8 mouse cellular contexts compared by ENCODE assay signal in genomic region chr15:6873154-6873806, GRCm38 (mm10). TPM values are rescaled to one million over a fixed set of nuclear protein-coding genes. Genes with fewer than 3 reads are reported as not detected.
DNase-seq lines count a peak whose midpoint lies in the region; ATAC-seq and TF ChIP-seq lines count a peak whose summit lies in the region.

No protein-coding gene starts in this region.

- H3K4me1 ChIP-seq in CH12.LX (ENCODE audit: control insufficient read depth in 1 of 2, insufficient read depth in 2 of 2), result peaks cover 9 to 14% of the 10 kb centered on the region in 2 experiments
- H3K4me1 ChIP-seq in heart, postnatal 0 days (ENCODE audit: control insufficient read depth, insufficient read depth), result peaks cover 12% of the 10 kb centered on the region; the same call in 1 of the 2 replicates
- H3K4me1 ChIP-seq in liver, embryonic 14.5 days (replicated peaks; ENCODE audit: control insufficient read depth in 2 of 2, insufficient read depth in 2 of 2, low read length in 1 of 2), result 0 out of 4 replicates have a peak, but pooled peaks cover 0 to 3% of the 10 kb centered on the region in 2 experiments
- peaks cover 12% of the 10 kb centered on the region for H3K4me1 ChIP-seq in olfactory bulb, adult 2 months (ENCODE audit: control insufficient read depth, insufficient read depth, low read length)

- peak overlapping the region in 1 of 3 experiments; percentile 11 for H3K4me3 ChIP-seq in CH12.LX (replicated peaks in 1 of 3; ENCODE audit: low read depth in 2 of 3, low read length in 2 of 3, poor library complexity in 1 of 3)
- H3K4me3 ChIP-seq in heart, postnatal 0 days (ENCODE audit: low read depth, low read length), result peak overlapping the region; percentile 76
- no peak overlapping the region for H3K4me3 ChIP-seq in liver, embryonic 14.5 days (ENCODE audit: insufficient read depth in 1 of 2, low read depth in 2 of 2, low read length in 2 of 2)
- peak overlapping the region; percentile 36 for H3K4me3 ChIP-seq in olfactory bulb, adult 2 months (ENCODE audit: insufficient read depth, low read depth, low read length)

- TF ChIP-seq CTCF in CH12.LX (conservative IDR thresholded peaks at IDR 0.05 in 1 of 2, IDR thresholded peaks at IDR 0.05 in 1 of 2; ENCODE audit: low read depth in 2 of 2, low read length in 2 of 2), result no peak
- TF ChIP-seq CTCF in heart, postnatal 0 days (IDR thresholded peaks at IDR 0.05; ENCODE audit: low read depth), result no peak
- TF ChIP-seq CTCF in liver, embryonic 14.5 days (IDR thresholded peaks at IDR 0.05; ENCODE audit: low read depth), result no peak
- TF ChIP-seq CTCF in olfactory bulb, adult 2 months (IDR thresholded peaks at IDR 0.05; ENCODE audit: insufficient read depth, low read depth, low read length), result no peak

- 17% methylated on average over 17 of the region's 17 CpGs for WGBS in heart, postnatal 0 days
- WGBS in liver, embryonic 14.5 days (ENCODE audit: insufficient replicate concordance), result 34% methylated on average over 17 of the region's 17 CpGs
- WGBS in olfactory bulb, adult 2 months, result 46% methylated on average over 17 of the region's 17 CpGs

- TF ChIP-seq RAD21 in CH12.LX (IDR thresholded peaks at IDR 0.05; ENCODE audit: low read depth, low read length), result no peak

- no peak overlapping the region for H3K27ac ChIP-seq in CH12.LX (ENCODE audit: insufficient read depth, low read depth)
- peak overlapping the region; percentile 73 for H3K27ac ChIP-seq in heart, postnatal 0 days (ENCODE audit: low read depth)
- H3K27ac ChIP-seq in liver, embryonic 14.5 days, result no peak overlapping the region
- H3K27ac ChIP-seq in olfactory bulb, adult 2 months (ENCODE audit: insufficient read depth, low read depth, low read length), result no peak overlapping the region

- dilution Hi-C loops in CH12.LX (cut with MboI; ENCODE audit: extremely low pct_ligation_motif_present, extremely low pct_unique_long_range_greater_than_20kb, low sequenced_read_pairs), result no loop called here

- ATAC-seq in common myeloid progenitor, adult 5-6 weeks (replicated peaks; ENCODE audit: low read depth, poor library complexity, severe bottlenecking), result peak; percentile 43
- peak; percentile 17; the same call in 1 of the 2 replicates for ATAC-seq in heart, postnatal 0 days (ENCODE audit: insufficient read depth, low read depth)
- no peak for ATAC-seq in liver, embryonic 14.5 days (ENCODE audit: insufficient read depth)

- H3K79me2 ChIP-seq in CH12.LX (replicated peaks; ENCODE audit: control insufficient read depth, extremely low read depth, insufficient read depth, poor library complexity, severe bottlenecking), result no peaks in the 10 kb centered on the region

- DNase-seq in CH12.LX (ENCODE audit: extremely low read depth), result no peak
- DNase-seq in heart, postnatal 0 days (ENCODE audit: low spot score), result no peak
- DNase-seq in liver, embryonic 14.5 days (ENCODE audit: low read depth in 3 of 3, low spot score in 3 of 3), result no peak
- DNase-seq in layer of hippocampus, postnatal 14 days (ENCODE audit: low spot score in 2 of 2), result no peak
- DNase-seq in natural killer cell, adult 2 months (ENCODE audit: low spot score in 2 of 2), result no peak
- no peak for DNase-seq in cerebellum, adult 11-12 months

- in situ Hi-C loops in CH12.LX (cut with MboI; ENCODE audit: low pct_ligation_motif_present, low pct_unique_long_range_greater_than_20kb, low sequenced_read_pairs), result no loop called here

- H3K9ac ChIP-seq in CH12.LX (ENCODE audit: insufficient read depth, low read depth), result no peak overlapping the region
- peak overlapping the region; percentile 77 for H3K9ac ChIP-seq in heart, postnatal 0 days (replicated peaks; ENCODE audit: low read depth, low read length)
- H3K9ac ChIP-seq in liver, embryonic 14.5 days (replicated peaks), result no peak overlapping the region

- no peak for TF ChIP-seq EP300 in CH12.LX (IDR thresholded peaks at IDR 0.05; ENCODE audit: low read length)
- TF ChIP-seq EP300 in heart, postnatal 0 days (IDR thresholded peaks at IDR 0.05; ENCODE audit: low read depth), result no peak
- no peak for TF ChIP-seq EP300 in liver, embryonic 14.5 days (IDR thresholded peaks at IDR 0.05; ENCODE audit: low read depth)

- peaks cover 2% of the 10 kb centered on the region for H3K27me3 ChIP-seq in CH12.LX (replicated peaks)
- no peaks in the 10 kb centered on the region for H3K27me3 ChIP-seq in heart, postnatal 0 days (ENCODE audit: control insufficient read depth, insufficient read depth, low read length)
- peaks cover 23% of the 10 kb centered on the region for H3K27me3 ChIP-seq in liver, embryonic 14.5 days (ENCODE audit: control insufficient read depth, insufficient read depth, low read length)

- H3K4me2 ChIP-seq in CH12.LX (ENCODE audit: insufficient read depth, low read depth, poor library complexity, severe bottlenecking), result peak overlapping the region; percentile 59
- H3K4me2 ChIP-seq in heart, postnatal 0 days (ENCODE audit: low read depth, low read length), result peak overlapping the region; percentile 96
- peak overlapping the region; percentile 54; the same call in 1 of the 2 replicates for H3K4me2 ChIP-seq in liver, embryonic 14.5 days (ENCODE audit: low read depth)

- no peaks in the 10 kb centered on the region for H3K36me3 ChIP-seq in CH12.LX (replicated peaks in 1 of 2; ENCODE audit: control insufficient read depth in 1 of 2, insufficient read depth in 1 of 2, low read length in 1 of 2)
- H3K36me3 ChIP-seq in heart, postnatal 0 days (replicated peaks; ENCODE audit: control insufficient read depth, insufficient read depth, low read length), result no peaks in the 10 kb centered on the region
- no peaks in the 10 kb centered on the region for H3K36me3 ChIP-seq in liver, embryonic 14.5 days (replicated peaks; ENCODE audit: control insufficient read depth, insufficient read depth, low read depth)

- no peaks in the 10 kb centered on the region for H3K9me3 ChIP-seq in CH12.LX (replicated peaks; ENCODE audit: low read length)
- H3K9me3 ChIP-seq in heart, postnatal 0 days (replicated peaks; ENCODE audit: control insufficient read depth, low read length), result no peaks in the 10 kb centered on the region
- H3K9me3 ChIP-seq in liver, embryonic 14.5 days (ENCODE audit: control insufficient read depth, low read length), result no peaks in the 10 kb centered on the region

- TF ChIP-seq POLR2A in CH12.LX (IDR thresholded peaks at IDR 0.05; ENCODE audit: low read depth, low read length), result no peak
- no peak for TF ChIP-seq POLR2A in olfactory bulb, adult 2 months (IDR thresholded peaks at IDR 0.05; ENCODE audit: insufficient read depth, low read depth, low read length)

TF ChIP-seq in CH12.LX, 34 proteins besides CTCF, POLR2A, EP300 and RAD21:
- TF ChIP-seq RCOR1 (conservative IDR thresholded peaks at IDR 0.05; ENCODE audit: low read depth, low read length) (no peak), MYC (IDR thresholded peaks at IDR 0.05; ENCODE audit: low read depth, low read length) (no peak), ETS1 (conservative IDR thresholded peaks at IDR 0.05; ENCODE audit: low read depth, low read length) (no peak), ZMIZ1 (IDR thresholded peaks at IDR 0.05; ENCODE audit: low read depth, low read length) (no peak), UBTF (IDR thresholded peaks at IDR 0.05; ENCODE audit: low read depth, low read length) (no peak), ZKSCAN1 (IDR thresholded peaks at IDR 0.05; ENCODE audit: borderline replicate concordance, low read depth, low read length) (no peak), HCFC1 (IDR thresholded peaks at IDR 0.05; ENCODE audit: low read depth, low read length) (no peak), MEF2A (IDR thresholded peaks at IDR 0.05; ENCODE audit: borderline replicate concordance, low read depth, low read length) (no peak), GABPA (IDR thresholded peaks at IDR 0.05; ENCODE audit: insufficient replicate concordance, low read depth, low read length) (no peak), ZNF384 (IDR thresholded peaks at IDR 0.05; ENCODE audit: low read depth, low read length) (no peak), TCF12 (IDR thresholded peaks at IDR 0.05; ENCODE audit: low read depth, low read length) (no peak), SIN3A (IDR thresholded peaks at IDR 0.05; ENCODE audit: low read length) (no peak), JUND (conservative IDR thresholded peaks at IDR 0.05; ENCODE audit: low read depth, low read length) (no peak), NELFE (IDR thresholded peaks at IDR 0.05; ENCODE audit: low read depth, low read length) (no peak), MXI1 (IDR thresholded peaks at IDR 0.05; ENCODE audit: low read depth, low read length) (no peak), USF1 (IDR thresholded peaks at IDR 0.05; ENCODE audit: low read depth, low read length) (no peak), PAX5 (IDR thresholded peaks at IDR 0.05; ENCODE audit: low read length) (no peak), IRF4 (IDR thresholded peaks at IDR 0.05; ENCODE audit: low read depth, low read length) (no peak)

RNA-seq across cellular contexts. Expression of gene Osmr, which starts 1.5 kb away (rescaled TPM):
- total RNA-seq in CH12.LX (2012; rRNA removed), result not detected in 2 replicates
- not detected in 2 replicates for total RNA-seq in CH12.LX (2014; rRNA removed)
- not detected in 2 replicates for polyA plus RNA-seq in CH12.LX (2012; ENCODE audit: insufficient read length, low read depth)
- total RNA-seq in common myeloid progenitor, adult 5-6 weeks (2017), result not detected in 2 replicates
- total RNA-seq in heart, postnatal 0 days (2014; rRNA removed; ENCODE audit: low replicate concordance), result 5.5 and 12.4 TPM in 2 replicates
- polyA plus RNA-seq in heart, postnatal 0 days (2015; fragmentation: Nextera tagmentation; extraction: Ambion mirVana), result 2.5 and 2.6 TPM in 2 replicates
- 0.06 and 0.17 TPM in 2 replicates for polyA plus RNA-seq in liver, embryonic 14.5 days (2012; rRNA removed)
- 0.13 and 0.28 TPM in 2 replicates for polyA plus RNA-seq in liver, embryonic 14.5 days (2014; fragmentation: Nextera tagmentation; extraction: Ambion mirVana)
- polyA plus RNA-seq in olfactory bulb, adult 2 months (2012; ENCODE audit: insufficient read depth, insufficient read length, low replicate concordance, missing spikeins), result not detected in 2 replicates
- total RNA-seq in layer of hippocampus, postnatal 14 days (2021), result 1 to 10 TPM; 5.4 to 5.6 TPM

Comparison
In these comparisons a context has a peak if more than half of its experiments do, and no peak if none do; other contexts are left out.
1. H3K4me3 ChIP-seq: peak in heart, postnatal 0 days (single experiment) and olfactory bulb, adult 2 months (single experiment); none in liver, embryonic 14.5 days (0 of 2).
2. Peak in every context shown above with its lines, with median percentiles within 50 percentile points of each other: H3K4me2 ChIP-seq.